Mouse (Mus musculus) cerebellum, postnatal 10 days (tissue): ENCODE results near the gene Gm4187.
"Not testable (repeated sequence)": the region's sequence is repeated elsewhere in the genome, so short reads cannot be mapped to it uniquely, and the experiment has no call there.

Experiments used
- DNase-seq, 2 experiments: peaks; one replicate each; pipeline ENCODE4 v3.0.0; 2021; ENCODE audit warnings: mixed read lengths in 2 of 2

Gm4187 gene

GRCm38 (mm10) chr7:22329617-22330016, at the start of gene Gm4187:
Gene Gm4187, minus strand, starts transcription at chr7:22329717.
- not testable (repeated sequence) for DNase-seq

DNA sequence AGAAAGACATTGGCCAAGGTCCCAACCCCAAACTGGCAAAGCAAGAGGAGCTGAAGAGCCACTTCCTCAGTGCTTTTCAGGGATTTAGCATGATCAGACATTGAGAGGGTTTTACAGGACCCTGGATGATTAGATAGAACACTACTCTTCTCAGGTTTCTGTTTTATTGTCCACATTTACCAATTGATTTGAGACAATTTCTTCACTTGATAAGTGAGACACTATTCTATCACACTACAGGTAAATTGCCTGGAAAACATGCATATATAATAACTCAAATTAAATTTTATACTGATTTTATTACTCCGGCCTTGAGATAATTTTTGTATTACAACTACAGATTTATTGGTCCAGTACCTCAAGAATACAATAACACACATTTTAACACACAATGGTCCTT, 41.4 kb upstream of the Gm4187 start, which contains the start of gene Gm8660:
TSS of gene Gm8660 (minus strand) at position 101 of the 400 bp plus-strand sequence.
- DNase-seq = not testable (repeated sequence)
